ENCODE assay signal across 8 mouse cellular contexts in the genomic region with DNA sequence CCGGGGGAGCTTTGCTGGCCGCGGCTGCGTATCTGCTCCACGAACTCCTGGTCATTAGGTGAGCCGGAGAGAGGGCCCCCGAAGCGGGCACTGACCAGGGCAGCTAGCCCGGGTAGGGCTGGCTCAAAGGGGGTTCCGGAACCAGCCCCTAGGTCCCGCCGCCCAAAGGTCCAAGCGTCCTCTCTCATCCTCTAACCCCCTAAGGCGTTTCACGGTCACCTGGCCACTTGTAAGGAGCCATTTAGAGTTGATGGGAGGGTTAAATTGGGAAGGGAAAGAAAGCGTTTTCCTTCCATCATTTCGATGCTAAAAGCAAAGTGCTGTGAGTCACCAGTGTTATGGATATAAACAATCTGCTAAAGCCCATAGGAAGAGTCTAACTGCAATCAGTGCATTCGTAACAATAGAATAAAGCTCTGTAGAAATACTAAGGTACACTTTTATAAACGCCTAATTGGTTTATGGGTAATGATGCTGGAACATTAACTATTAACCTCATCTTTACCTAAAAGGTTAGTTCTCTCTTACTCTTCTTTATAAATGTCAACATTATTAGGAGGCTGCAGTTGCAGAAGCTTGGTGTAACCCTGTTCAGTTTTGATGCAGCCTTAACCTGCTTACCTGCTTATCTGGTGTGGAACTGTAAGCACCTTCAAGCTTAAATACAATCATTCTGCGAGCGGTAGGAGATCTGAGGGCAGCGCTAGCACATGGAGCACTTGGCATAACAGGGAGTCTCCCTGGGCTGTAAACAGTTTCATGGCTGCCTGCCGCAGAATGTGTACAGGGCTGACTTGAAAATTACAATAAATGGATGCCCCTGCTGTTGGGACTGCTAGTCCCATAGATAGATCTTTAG. TPM values are rescaled to one million over a fixed set of nuclear protein-coding genes. Genes with fewer than 3 reads are reported as not detected.
A peak's percentile ranks its signal among the peaks of the same experiment; 100 is the strongest.
DNase-seq lines count a peak whose midpoint lies in the region; ATAC-seq lines count a peak whose summit lies in the region.
"Had no signal": no experiment of that assay in that cellular context is flagged by ENCODE, and none has a peak within 500 bp of the region (broad histone marks: within the 10 kb centered on the region; RNA-seq: fewer than 3 reads in every experiment).

No protein-coding gene starts in this region.

- no peaks in the 10 kb centered on the region for H3K27me3 ChIP-seq in lung, embryonic 15.5 days
- H3K27me3 ChIP-seq in hindbrain, embryonic 13.5 days, result no peaks in the 10 kb centered on the region
- no peaks in the 10 kb centered on the region for H3K27me3 ChIP-seq in midbrain, embryonic 15.5 days (replicated peaks)

- H3K4me1 ChIP-seq in lung, embryonic 15.5 days, result 0 out of 2 replicates have a peak, but pooled peaks cover 10% of the 10 kb centered on the region
- H3K4me1 ChIP-seq in hindbrain, embryonic 13.5 days (replicated peaks), result peaks cover 37% of the 10 kb centered on the region
- H3K4me1 ChIP-seq in midbrain, embryonic 15.5 days, result peaks cover 27% of the 10 kb centered on the region

- no peaks in the 10 kb centered on the region for H3K36me3 ChIP-seq in lung, embryonic 15.5 days
- peaks cover 11% of the 10 kb centered on the region for H3K36me3 ChIP-seq in hindbrain, embryonic 13.5 days
- H3K36me3 ChIP-seq in midbrain, embryonic 15.5 days (replicated peaks), result no peaks in the 10 kb centered on the region; the same call in 1 of the 2 replicates

- H3K4me2 ChIP-seq in lung, embryonic 15.5 days, result peak overlapping the region; percentile 93
- peak overlapping the region; percentile 65 for H3K4me2 ChIP-seq in hindbrain, embryonic 13.5 days
- peak overlapping the region; percentile 68 for H3K4me2 ChIP-seq in midbrain, embryonic 15.5 days

- DNase-seq in lung, postnatal 36 days, result no peak
- peak; percentile 59 for DNase-seq in embryo, embryonic 10.5 days (ENCODE audit: low spot score)
- DNase-seq in urinary bladder, postnatal 10 days (ENCODE audit: low spot score), result no peak
- no peak for DNase-seq in adrenal gland, postnatal 36 days

- ATAC-seq in lung, embryonic 15.5 days (ENCODE audit: borderline replicate concordance, extremely low read depth, low FRiP score, low TSS enrichment), result 0 out of 2 replicates have a peak, but pooled peaks have one; percentile 49
- peak; percentile 38 for ATAC-seq in hindbrain, embryonic 13.5 days (ENCODE audit: low FRiP score)
- peak; percentile 61 for ATAC-seq in midbrain, embryonic 15.5 days (replicated peaks)

- 10% methylated on average over 23 of the region's 23 CpGs for WGBS in lung, embryonic 15.5 days
- WGBS in hindbrain, embryonic 13.5 days, result 8% methylated on average over 23 of the region's 23 CpGs
- 5% methylated on average over 23 of the region's 23 CpGs for WGBS in midbrain, embryonic 15.5 days

- peak overlapping the region; percentile 73 for H3K4me3 ChIP-seq in lung, embryonic 15.5 days
- H3K4me3 ChIP-seq in hindbrain, embryonic 13.5 days, result peak overlapping the region; percentile 86
- H3K4me3 ChIP-seq in midbrain, embryonic 15.5 days, result peak overlapping the region; percentile 72

- H3K9me3 ChIP-seq in lung, embryonic 15.5 days, result no peaks in the 10 kb centered on the region
- no peaks in the 10 kb centered on the region for H3K9me3 ChIP-seq in hindbrain, embryonic 13.5 days
- H3K9me3 ChIP-seq in midbrain, embryonic 15.5 days, result no peaks in the 10 kb centered on the region

- H3K27ac ChIP-seq in lung, embryonic 15.5 days, result peak overlapping the region; percentile 67
- peak overlapping the region; percentile 99 for H3K27ac ChIP-seq in hindbrain, embryonic 13.5 days
- peak overlapping the region; percentile 97 for H3K27ac ChIP-seq in midbrain, embryonic 15.5 days

- H3K9ac ChIP-seq in lung, embryonic 15.5 days, result peak overlapping the region; percentile 77
- peak overlapping the region; percentile 99 for H3K9ac ChIP-seq in hindbrain, embryonic 13.5 days
- H3K9ac ChIP-seq in midbrain, embryonic 15.5 days, result peak overlapping the region; percentile 95

RNA-seq across cellular contexts. Expression of a gene that starts 0.9 kb away (rescaled TPM):
- polyA plus RNA-seq in lung, embryonic 15.5 days (2015; fragmentation: Nextera tagmentation; extraction: Ambion mirVana), result 3.4 and 3.5 TPM in 2 replicates
- 19.4 and 20.0 TPM in 2 replicates for polyA plus RNA-seq in hindbrain, embryonic 13.5 days (2015; fragmentation: Nextera tagmentation; extraction: Ambion mirVana)
- 20.7 and 22.5 TPM in 2 replicates for polyA plus RNA-seq in midbrain, embryonic 15.5 days (2015; fragmentation: Nextera tagmentation; extraction: Ambion mirVana)
- 1 to 10 TPM; 4.0 TPM for total RNA-seq in adrenal gland, postnatal 36 days (2021)
- polyA plus RNA-seq: erythroblast, embryonic 14.5 days had no signal

RNA-seq across cellular contexts. Expression of a gene that starts 52.5 kb away (rescaled TPM):
- polyA plus RNA-seq in lung, embryonic 15.5 days (2015; fragmentation: Nextera tagmentation; extraction: Ambion mirVana), result 14.0 and 15.4 TPM in 2 replicates
- polyA plus RNA-seq in hindbrain, embryonic 13.5 days (2015; fragmentation: Nextera tagmentation; extraction: Ambion mirVana), result 11.9 and 12.2 TPM in 2 replicates
- polyA plus RNA-seq in midbrain, embryonic 15.5 days (2015; fragmentation: Nextera tagmentation; extraction: Ambion mirVana), result 14.3 and 14.6 TPM in 2 replicates
- total RNA-seq in adrenal gland, postnatal 36 days (2021), result 10 to 100 TPM; 15.3 to 21.2 TPM
